Mouse (Mus musculus): ENCODE results near the gene 5730507C01Rik.
"Not testable (repeated sequence)": the region's sequence is repeated elsewhere in the genome, so short reads cannot be mapped to it uniquely, and the experiment has no call there.

5730507C01Rik gene

DNA sequence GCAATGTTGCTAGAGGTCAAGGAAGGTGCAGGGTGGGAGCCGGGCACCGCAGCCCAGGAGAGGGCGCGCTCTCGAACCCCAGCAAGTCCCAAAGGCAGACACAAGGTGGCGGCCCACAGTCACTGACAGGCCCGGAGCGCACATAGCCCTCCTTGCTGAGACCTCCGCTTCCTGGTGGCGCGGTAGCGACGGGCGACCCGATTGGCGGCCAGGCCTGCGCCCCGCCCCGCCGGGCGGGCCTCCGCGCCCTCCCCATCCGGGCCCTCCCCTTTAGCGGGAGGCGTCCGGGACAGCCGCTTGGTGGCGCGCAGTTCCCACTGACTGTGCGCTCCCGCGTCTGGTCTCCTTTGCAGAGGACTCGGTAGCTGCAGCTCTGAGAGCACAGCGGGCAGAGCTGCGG lies at the start of gene 5730507C01Rik:
5730507C01Rik (plus strand) TSS at position 340 of the 400 bp plus-strand sequence.
- no peak for DNase-seq (ENCODE audit: low spot score)

GRCm38 (mm10) chr12:18514616-18515015 lies 306 bp downstream of the 5730507C01Rik start:
- DNase-seq (ENCODE audit: low spot score), result not testable (repeated sequence)

- DNase-seq (ENCODE audit: low spot score), result not testable (repeated sequence)
Observed at GRCm38 (mm10) chr12:18515077-18515476, 767 bp downstream of the 5730507C01Rik start.

Data from left cerebral cortex, adult 11 months (tissue).